In the genomic region with DNA sequence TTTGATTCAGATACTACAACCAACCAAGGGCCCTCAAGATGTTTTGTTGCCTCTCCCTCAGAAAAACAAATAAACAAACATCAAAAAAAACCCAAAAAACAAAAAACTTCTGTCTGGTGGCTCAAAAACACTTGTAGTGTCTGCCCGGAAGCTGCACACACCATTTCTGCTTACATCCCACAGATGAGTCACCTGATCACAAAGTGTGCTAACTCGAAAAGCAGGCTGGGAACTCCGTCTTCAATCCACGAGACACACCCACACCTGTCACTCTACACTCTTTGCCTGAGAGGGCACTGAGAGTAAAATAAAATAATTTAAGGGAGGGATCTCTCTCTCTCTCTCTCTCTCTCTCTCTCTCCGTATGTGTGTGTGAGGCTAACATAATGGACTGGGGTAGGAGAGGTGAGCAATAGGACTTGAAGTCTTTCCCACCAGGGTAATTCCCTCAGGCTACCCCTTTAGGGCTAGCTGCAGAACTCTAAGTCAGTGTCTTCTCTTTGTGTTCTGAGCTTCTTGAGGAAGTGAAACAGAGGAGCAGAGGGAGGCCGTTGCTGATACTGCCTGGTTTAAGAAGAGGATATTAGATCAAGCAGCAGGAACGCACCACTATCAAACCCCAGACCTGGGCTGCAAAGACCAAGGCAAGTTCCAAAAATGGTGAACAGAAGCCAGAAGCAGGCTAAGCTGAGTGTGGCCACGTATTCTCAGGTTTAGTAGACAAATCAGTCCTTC, we compare ENCODE assay signal across 14 mouse cellular contexts. TPM values are rescaled to one million over a fixed set of nuclear protein-coding genes. Genes with fewer than 3 reads are reported as not detected.
A peak's percentile ranks its signal among the peaks of the same experiment; 100 is the strongest.
DNase-seq lines count a peak whose midpoint lies in the region; ATAC-seq lines count a peak whose summit lies in the region.
"Had no signal": no experiment of that assay in that cellular context is flagged by ENCODE, and none has a peak within 500 bp of the region (broad histone marks: within the 10 kb centered on the region; RNA-seq: fewer than 3 reads in every experiment).

No protein-coding gene starts in this region.

- no peak overlapping the region for H3K27ac ChIP-seq in forebrain, embryonic 11.5 days (ENCODE audit: low read depth, low read length)
- H3K27ac ChIP-seq: hindbrain, embryonic 15.5 days; left cerebral cortex, adult 2 months had no signal

- ATAC-seq in common myeloid progenitor, adult 5-6 weeks (replicated peaks; ENCODE audit: low read depth, poor library complexity, severe bottlenecking): peak; percentile 81
- no peak for ATAC-seq in forebrain, embryonic 11.5 days (replicated peaks; ENCODE audit: low FRiP score)

- peak; percentile 23 for DNase-seq in lung, postnatal 36 days
- DNase-seq in lung, postnatal 14 days: no peak
- DNase-seq in CD4-positive, CD25-positive, alpha-beta regulatory T cell, adult 2 months (ENCODE audit: low read depth, low spot score): peak; percentile 61
- peak; percentile 34 to 52 for DNase-seq in natural killer cell, adult 2 months (ENCODE audit: low spot score in 2 of 2)
- DNase-seq in heart, postnatal 4 days: no peak
- DNase-seq in ovary, postnatal 14 days (ENCODE audit: low spot score): no peak
- no peak for DNase-seq in forebrain, embryonic 11.5 days (ENCODE audit: low spot score)
- DNase-seq: adrenal gland, postnatal 10 days; kidney, adult 9 months; lung, postnatal 4 days; right cerebral cortex, postnatal 4 days had no signal

- 74% methylated on average over 8 of the region's 8 CpGs for WGBS in forebrain, embryonic 11.5 days

- no peak overlapping the region for H3K4me3 ChIP-seq in forebrain, embryonic 11.5 days (ENCODE audit: low read depth, low read length)
- H3K4me3 ChIP-seq: hindbrain, embryonic 15.5 days; left cerebral cortex, adult 2 months had no signal

- no peaks in the 10 kb centered on the region for H3K36me3 ChIP-seq in forebrain, embryonic 11.5 days (ENCODE audit: control insufficient read depth, insufficient read depth, low read length)
- H3K36me3 ChIP-seq: hindbrain, embryonic 15.5 days had no signal

- H3K4me1 ChIP-seq in forebrain, embryonic 11.5 days (replicated peaks; ENCODE audit: control insufficient read depth, insufficient read depth, low read length): no peaks in the 10 kb centered on the region
- H3K4me1 ChIP-seq: hindbrain, embryonic 15.5 days had no signal

- no peak overlapping the region for H3K9ac ChIP-seq in forebrain, embryonic 11.5 days (ENCODE audit: low read length)
- H3K9ac ChIP-seq: hindbrain, embryonic 15.5 days had no signal

- no peak overlapping the region for H3K4me2 ChIP-seq in forebrain, embryonic 11.5 days (ENCODE audit: low read depth, low read length, severe bottlenecking)
- H3K4me2 ChIP-seq: hindbrain, embryonic 15.5 days had no signal

- no peaks in the 10 kb centered on the region for H3K9me3 ChIP-seq in forebrain, embryonic 11.5 days (ENCODE audit: control insufficient read depth, low read length)
- H3K9me3 ChIP-seq: hindbrain, embryonic 15.5 days had no signal

- H3K27me3 ChIP-seq in forebrain, embryonic 11.5 days (ENCODE audit: control insufficient read depth, insufficient read depth, low read length): no peaks in the 10 kb centered on the region
- H3K27me3 ChIP-seq: hindbrain, embryonic 15.5 days had no signal

RNA-seq across cellular contexts. Expression of a gene that starts 8.2 kb away (rescaled TPM):
- 136 and 137 TPM in 2 replicates for total RNA-seq in common myeloid progenitor, adult 5-6 weeks (2017)
- 100 to 1,000 TPM; 154 to 165 TPM for total RNA-seq in heart, postnatal 4 days (2021)
- 249 and 271 TPM in 2 replicates for polyA plus RNA-seq in forebrain, embryonic 11.5 days (2014; fragmentation: Nextera tagmentation; extraction: Ambion mirVana)

RNA-seq across cellular contexts. Expression of a gene that starts 47.1 kb away (rescaled TPM):
- 8.9 and 9.7 TPM in 2 replicates for total RNA-seq in common myeloid progenitor, adult 5-6 weeks (2017)
- total RNA-seq in heart, postnatal 4 days (2021): 100 to 1,000 TPM; 164 to 171 TPM
- 28.0 and 33.4 TPM in 2 replicates for polyA plus RNA-seq in forebrain, embryonic 11.5 days (2014; fragmentation: Nextera tagmentation; extraction: Ambion mirVana)

Comparison
In these comparisons a context has a peak if more than half of its experiments do, and no peak if none do; other contexts are left out.
1. DNase-seq: peak in lung, postnatal 36 days (single experiment), CD4-positive, CD25-positive, alpha-beta regulatory T cell, adult 2 months (single experiment) and natural killer cell, adult 2 months (2 of 2); none in lung, postnatal 14 days (single experiment), heart, postnatal 4 days (single experiment), ovary, postnatal 14 days (single experiment) and forebrain, embryonic 11.5 days (single experiment).
2. RNA of a gene that starts 47.1 kb away (total RNA-seq): 164 to 171 TPM in heart, postnatal 4 days; 8.9 to 9.7 TPM in common myeloid progenitor, adult 5-6 weeks; every median in the first group is over 10 times any median in the second.